Mouse (Mus musculus): ENCODE results near the gene Mtm1.

DNA sequence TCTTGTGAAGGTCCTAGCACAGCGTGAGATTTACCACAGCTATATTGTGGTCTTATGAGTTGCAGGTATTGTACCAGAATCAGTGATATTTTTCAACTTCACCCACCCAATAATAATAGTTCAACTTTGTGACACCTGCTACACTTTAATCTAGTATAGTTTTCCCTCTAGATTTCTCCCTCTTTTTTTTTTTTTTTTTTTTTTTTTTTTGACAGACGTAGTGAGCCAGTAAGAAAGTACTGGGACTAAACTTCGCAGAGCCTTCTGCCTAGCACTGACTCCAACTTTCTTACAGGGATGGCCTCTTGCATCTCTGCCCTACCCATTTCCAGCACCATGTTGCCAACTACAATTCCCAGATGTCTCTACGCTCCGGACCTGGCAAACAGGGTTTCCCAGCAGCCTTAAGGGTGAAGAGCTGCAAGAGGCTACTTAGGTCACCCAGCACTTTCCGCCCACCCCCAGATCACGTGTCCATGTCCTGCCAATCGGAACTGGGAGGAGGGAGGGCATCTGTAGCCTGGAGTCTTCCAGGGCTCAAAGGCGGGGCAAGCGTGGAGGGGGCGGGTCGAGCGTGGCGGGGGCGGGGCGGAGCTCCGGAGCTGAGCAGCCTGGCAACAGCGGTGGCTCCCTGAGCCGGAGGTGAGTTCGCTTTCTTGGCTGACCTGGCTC, 4.0 kb downstream of the Mtm1 start:
- TF ChIP-seq CTCF (IDR thresholded peaks at IDR 0.05; ENCODE audit: low read depth) (no peak), EP300 (optimal IDR thresholded peaks at IDR 0.05) (no peak)
